Mouse (Mus musculus) MEL (cell line): Measurements from ENCODE around the gene Prl8a2.

Source experiments
- CTCF ChIP-seq, 3 experiments: IDR thresholded peaks in 2 of 3; conservative IDR thresholded peaks in 1 of 3; 2 replicates each; pipeline ENCODE4 v1.5.1; 2011 to 2012; ENCODE audit warnings: low read length in 3 of 3, low read depth in 2 of 3, mild to moderate bottlenecking in 2 of 3, improper control_type of control experiment in 1 of 3, inconsistent platforms in 1 of 3, mixed read lengths in 1 of 3, moderate library complexity in 1 of 3; ENCODE audit not compliant: control insufficient read depth in 1 of 3, insufficient read depth in 1 of 3, poor library complexity in 1 of 3, severe bottlenecking in 1 of 3
- GABPA ChIP-seq: IDR thresholded peaks from 2 replicates; pipeline ENCODE4 v1.6.1; 2012; ENCODE audit warnings: low read depth, mild to moderate bottlenecking, inconsistent platforms, low read length, improper control_type of control experiment, moderate library complexity
- KAT2A ChIP-seq: conservative IDR thresholded peaks from 2 replicates; pipeline ENCODE4 v1.6.1; 2012; ENCODE audit warnings: low read depth, low read length, improper control_type of control experiment, inconsistent platforms
- POLR2A ChIP-seq, 2 experiments: IDR thresholded peaks; 2 replicates each; pipeline ENCODE4 v1.6.1; 2011 to 2012; ENCODE audit warnings: low read length in 2 of 2, mild to moderate bottlenecking in 2 of 2, control low read depth in 1 of 2, improper control_type of control experiment in 1 of 2, low read depth in 1 of 2, moderate library complexity in 1 of 2; ENCODE audit not compliant: control insufficient read depth in 1 of 2, insufficient read depth in 1 of 2, poor library complexity in 1 of 2
- TBP ChIP-seq: IDR thresholded peaks from 2 replicates; pipeline ENCODE4 v1.8.0; 2011; ENCODE audit warnings: low read depth, low read length, improper control_type of control experiment
- TCF12 ChIP-seq: IDR thresholded peaks from 2 replicates; pipeline ENCODE4 v1.6.1; 2014; ENCODE audit warnings: low read depth, mild to moderate bottlenecking, inconsistent platforms, low read length, improper control_type of control experiment, moderate library complexity

GRCm38 (mm10) chr13:27342733-27343275 lies 2.7 kb upstream of the Prl8a2 start:
- TF ChIP-seq CTCF (IDR thresholded peaks at IDR 0.05 in 2 of 3, conservative IDR thresholded peaks at IDR 0.05 in 1 of 3; ENCODE audit: control insufficient read depth in 1 of 3, insufficient read depth in 1 of 3, low read depth in 2 of 3, low read length in 3 of 3, poor library complexity in 1 of 3, severe bottlenecking in 1 of 3) (no peak), KAT2A (no peak), GABPA (no peak), TBP (no peak), POLR2A (IDR thresholded peaks at IDR 0.05; ENCODE audit: control insufficient read depth in 1 of 2, insufficient read depth in 1 of 2, low read depth in 1 of 2, low read length in 2 of 2, poor library complexity in 1 of 2) (no peak), TCF12 (no peak)
